Mouse (Mus musculus): ENCODE measurements around the gene Otx2. TPM values are rescaled to one million over a fixed set of nuclear protein-coding genes. Genes with fewer than 3 reads are reported as not detected.
A peak's percentile ranks its signal among the peaks of the same experiment; 100 is the strongest.

Gene Otx2
- polyA plus RNA-seq, 1 experiment from 2014 or later: not detected

DNA sequence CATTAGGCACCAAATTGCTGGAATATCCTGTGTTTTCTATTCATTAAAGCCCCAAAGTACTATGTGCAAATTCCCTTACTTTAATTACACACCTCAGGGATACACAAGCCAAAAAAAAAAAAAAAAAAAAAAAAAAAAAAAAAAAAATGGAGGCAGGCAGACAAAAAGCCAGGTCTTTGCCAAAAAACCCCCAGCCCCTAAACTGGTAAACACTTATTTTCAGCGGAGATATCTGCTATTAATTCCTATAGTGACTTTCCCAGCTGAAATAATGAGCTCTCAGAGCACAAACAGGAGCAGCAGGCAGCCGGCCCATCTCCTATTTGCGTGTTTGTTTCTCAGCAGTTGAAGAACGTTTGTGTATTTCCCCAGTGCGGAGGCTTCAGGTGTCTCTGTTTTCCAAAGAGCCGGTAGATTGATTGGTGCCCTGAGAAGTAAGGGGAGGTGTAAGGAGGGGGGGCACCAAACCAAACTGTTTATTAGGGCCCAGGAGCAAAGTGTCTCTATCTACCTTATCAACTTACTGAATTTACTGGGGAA, 34.3 kb upstream of the Otx2 start:
- Histone ChIP-seq H3K4me2 (ENCODE audit: low read depth, severe bottlenecking) (no peak overlapping the region), H3K9ac (ENCODE audit: low read length) (no peak overlapping the region), H3K27ac (replicated peaks; ENCODE audit: low read depth, low read length) (no peak overlapping the region), H3K27me3 (ENCODE audit: control insufficient read depth, insufficient read depth, low read length) (peaks cover 10% of the 10 kb centered on the region; the same call in 1 of the 2 replicates), H3K4me3 (ENCODE audit: low read depth, low read length) (no peak overlapping the region), H3K36me3 (ENCODE audit: control insufficient read depth, insufficient read depth, low read length) (no peaks in the 10 kb centered on the region), H3K9me3 (ENCODE audit: control insufficient read depth, low read length) (no peaks in the 10 kb centered on the region), H3K4me1 (ENCODE audit: control insufficient read depth, insufficient read depth, low read length) (0 out of 2 replicates have a peak, but pooled peaks cover 3% of the 10 kb centered on the region)
- no peak for ATAC-seq (ENCODE audit: insufficient number of reproducible peaks, low FRiP score, low TSS enrichment, low read depth)
- peak; percentile 31 for DNase-seq (ENCODE audit: low spot score)
- 3% methylated on average over 6 of the region's 6 CpGs for WGBS

DNA sequence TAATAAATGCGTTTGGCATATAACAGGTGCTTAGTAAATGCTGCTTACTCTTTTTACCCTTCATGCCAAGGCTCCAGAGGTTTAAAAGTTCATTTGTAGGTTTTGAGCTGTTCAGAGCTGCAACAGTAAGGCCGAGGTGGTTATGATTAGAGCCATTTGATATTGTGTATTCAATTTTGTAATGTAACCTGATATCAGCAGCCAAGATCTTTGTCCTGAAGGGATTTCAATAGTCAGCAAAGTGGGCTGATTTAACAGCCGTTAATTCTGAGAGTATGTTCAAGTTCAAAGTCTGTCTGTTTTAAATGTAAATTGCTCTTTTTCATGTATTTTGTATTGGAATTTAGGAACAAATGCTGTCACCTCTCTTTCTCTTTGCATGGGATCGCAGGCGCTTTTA, 33.8 kb upstream of the Otx2 start:
- Histone ChIP-seq H3K27ac (replicated peaks; ENCODE audit: low read depth, low read length) (no peak overlapping the region), H3K4me2 (ENCODE audit: low read depth, severe bottlenecking) (no peak overlapping the region), H3K36me3 (ENCODE audit: control insufficient read depth, insufficient read depth, low read length) (no peaks in the 10 kb centered on the region), H3K4me1 (ENCODE audit: control insufficient read depth, insufficient read depth, low read length) (0 out of 2 replicates have a peak, but pooled peaks cover 3% of the 10 kb centered on the region), H3K4me3 (ENCODE audit: low read depth, low read length) (no peak overlapping the region), H3K9me3 (ENCODE audit: control insufficient read depth, low read length) (no peaks in the 10 kb centered on the region), H3K27me3 (ENCODE audit: control insufficient read depth, insufficient read depth, low read length) (peaks cover 10% of the 10 kb centered on the region; the same call in 1 of the 2 replicates), H3K9ac (ENCODE audit: low read length) (no peak overlapping the region)
- ATAC-seq (ENCODE audit: insufficient number of reproducible peaks, low FRiP score, low TSS enrichment, low read depth) (no peak), DNase-seq (ENCODE audit: low spot score) (no peak)
- 56% methylated on average over 5 of the region's 5 CpGs for whole genome bisulfite sequencing

DNA sequence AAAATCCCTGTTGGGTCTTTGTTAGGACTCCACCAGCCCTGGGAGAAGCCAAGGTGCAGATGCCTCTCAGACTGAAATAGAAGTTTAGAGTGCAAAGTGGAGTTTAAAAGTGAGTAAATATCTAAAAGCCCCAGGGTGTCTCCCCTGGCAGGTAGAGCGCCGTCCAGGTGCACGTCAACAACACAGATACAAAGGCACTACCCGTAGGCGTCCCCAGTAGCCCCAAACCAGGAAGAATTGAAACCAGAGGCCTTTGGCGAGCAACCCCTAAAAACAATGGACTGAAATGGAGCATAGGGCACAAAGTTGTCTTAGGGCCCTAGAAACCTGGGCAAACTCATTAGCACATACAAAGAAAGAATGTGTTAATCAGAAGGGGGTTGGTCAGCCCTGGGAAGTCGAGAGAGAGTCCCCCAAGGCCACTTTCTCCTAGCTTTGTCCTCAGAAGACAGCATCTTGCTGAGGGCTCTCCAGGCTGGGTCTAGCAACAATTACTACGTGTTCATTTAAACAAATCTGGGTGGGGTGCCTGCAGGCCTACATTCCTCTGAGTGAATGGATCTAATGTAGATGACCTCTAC, 27.3 kb upstream of the Otx2 start:
- no peak for ATAC-seq (ENCODE audit: insufficient number of reproducible peaks, low FRiP score, low TSS enrichment, low read depth)
- Histone ChIP-seq H3K27ac (replicated peaks; ENCODE audit: low read depth, low read length) (no peak overlapping the region), H3K9me3 (ENCODE audit: control insufficient read depth, low read length) (no peaks in the 10 kb centered on the region), H3K4me3 (ENCODE audit: low read depth, low read length) (no peak overlapping the region), H3K27me3 (ENCODE audit: control insufficient read depth, insufficient read depth, low read length) (no peaks in the 10 kb centered on the region), H3K36me3 (ENCODE audit: control insufficient read depth, insufficient read depth, low read length) (no peaks in the 10 kb centered on the region), H3K4me2 (ENCODE audit: low read depth, severe bottlenecking) (no peak overlapping the region), H3K9ac (ENCODE audit: low read length) (no peak overlapping the region), H3K4me1 (ENCODE audit: control insufficient read depth, insufficient read depth, low read length) (no peaks in the 10 kb centered on the region)
- 37% methylated on average over 8 of the region's 8 CpGs for WGBS
- DNase-seq (ENCODE audit: low spot score): no peak

DNA sequence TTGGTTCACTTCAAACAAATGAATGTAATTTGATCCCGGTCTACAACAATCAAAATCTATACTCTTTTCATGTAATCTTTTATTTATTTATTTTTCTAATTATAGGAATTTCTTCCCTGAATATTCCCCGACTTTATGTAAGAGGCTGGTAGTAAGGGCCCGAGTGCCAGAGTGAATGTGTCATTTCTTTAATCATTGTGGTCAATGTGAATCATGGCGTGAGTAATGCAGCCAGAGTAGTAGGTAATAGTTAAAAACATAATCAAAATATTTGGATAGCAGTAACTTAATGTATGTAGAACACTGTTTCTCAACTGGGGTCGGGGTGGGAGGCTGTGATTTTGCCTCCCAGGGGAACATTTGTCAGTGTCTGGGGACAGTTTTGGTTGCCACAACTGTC, 6.0 kb upstream of the Otx2 start:
- no peaks in the 10 kb centered on the region for H3K9me3 ChIP-seq (ENCODE audit: control insufficient read depth, low read length)
- H3K27me3 ChIP-seq (ENCODE audit: control insufficient read depth, insufficient read depth, low read length): peaks cover 8% of the 10 kb centered on the region
- H3K27ac ChIP-seq (replicated peaks; ENCODE audit: low read depth, low read length): no peak overlapping the region
- H3K9ac ChIP-seq (ENCODE audit: low read length): no peak overlapping the region
- 79% methylated on average over 5 of the region's 5 CpGs for WGBS
- ATAC-seq (ENCODE audit: insufficient number of reproducible peaks, low FRiP score, low TSS enrichment, low read depth) (no peak), DNase-seq (ENCODE audit: low spot score) (no peak)
- H3K4me3 ChIP-seq (ENCODE audit: low read depth, low read length): no peak overlapping the region
- H3K4me1 ChIP-seq (ENCODE audit: control insufficient read depth, insufficient read depth, low read length): no peaks in the 10 kb centered on the region
- no peaks in the 10 kb centered on the region for H3K36me3 ChIP-seq (ENCODE audit: control insufficient read depth, insufficient read depth, low read length)
- no peak overlapping the region for H3K4me2 ChIP-seq (ENCODE audit: low read depth, severe bottlenecking)

DNA sequence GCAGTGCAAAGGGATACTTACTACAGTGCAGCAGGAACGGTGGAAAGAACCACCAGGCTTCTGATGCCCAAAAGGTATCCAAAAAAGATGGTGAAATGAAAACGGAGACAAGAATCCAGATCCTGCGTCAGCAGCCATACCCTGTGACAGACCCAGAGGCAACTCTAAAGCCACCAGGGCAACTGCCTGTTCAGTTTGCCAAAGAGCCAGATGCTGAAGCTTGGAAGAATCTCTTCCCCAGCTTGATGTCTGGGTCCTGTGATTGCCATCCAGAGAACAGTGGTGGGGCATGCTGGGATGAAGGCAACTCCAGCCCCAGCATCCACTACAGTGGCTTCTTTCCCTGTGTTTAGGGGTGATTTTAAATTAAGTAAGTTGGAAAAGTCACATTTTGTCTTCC, 5.1 kb upstream of the Otx2 start:
- WGBS: 83% methylated on average over 3 of the region's 3 CpGs
- peaks cover 2% of the 10 kb centered on the region; the same call in 1 of the 2 replicates for H3K4me1 ChIP-seq (ENCODE audit: control insufficient read depth, insufficient read depth, low read length)

DNA sequence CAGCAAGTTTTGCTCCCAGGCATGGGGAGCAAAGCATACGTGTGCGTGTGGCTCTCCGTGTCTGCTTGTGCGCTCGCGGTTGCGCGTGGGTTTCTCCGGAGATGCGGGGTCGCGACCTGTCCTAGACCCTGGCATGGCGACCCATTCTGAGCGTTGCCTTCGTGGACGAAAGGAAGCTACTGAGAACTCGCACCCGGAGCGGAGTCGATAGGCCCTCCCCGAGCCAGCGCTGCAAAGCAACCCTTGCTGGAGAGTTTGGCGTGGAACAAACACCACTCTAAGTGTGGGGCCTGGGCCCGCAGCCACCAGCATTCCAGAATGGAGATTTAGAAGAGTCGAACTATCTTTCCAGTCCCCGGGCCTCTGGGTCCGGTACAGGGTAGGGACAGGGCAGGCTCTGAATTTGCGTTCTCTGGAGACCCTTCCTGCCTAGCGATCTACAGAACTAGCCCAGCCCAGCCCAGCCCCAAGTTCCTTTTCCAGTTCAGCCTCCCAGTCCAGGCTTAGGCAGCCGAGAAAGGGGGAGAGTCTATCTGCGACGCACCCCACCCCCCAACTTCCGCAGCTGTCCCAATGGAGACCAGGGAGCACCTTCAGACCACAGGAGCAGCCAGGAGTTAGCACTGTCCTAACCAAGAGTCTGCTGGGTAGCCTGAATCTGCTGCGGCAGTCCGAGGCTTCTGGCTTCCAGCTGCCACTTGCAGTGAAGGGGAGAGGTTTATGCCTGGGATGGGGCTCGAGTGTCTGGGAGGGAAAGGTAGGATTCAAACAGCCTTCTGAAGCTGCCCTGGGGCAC, 615 bp upstream of the Otx2 start:
- H3K27ac ChIP-seq (replicated peaks; ENCODE audit: low read depth, low read length): no peak overlapping the region
- peak; percentile 39; the same call in 1 of the 2 replicates for ATAC-seq (ENCODE audit: insufficient number of reproducible peaks, low FRiP score, low TSS enrichment, low read depth)

More for the DNA sequence above, 5.1 kb upstream of the Otx2 start:
- Histone ChIP-seq H3K4me2 (ENCODE audit: low read depth, severe bottlenecking) (no peak overlapping the region), H3K9me3 (ENCODE audit: control insufficient read depth, low read length) (no peaks in the 10 kb centered on the region), H3K27ac (replicated peaks; ENCODE audit: low read depth, low read length) (no peak overlapping the region), H3K9ac (ENCODE audit: low read length) (no peak overlapping the region), H3K4me3 (ENCODE audit: low read depth, low read length) (no peak overlapping the region), H3K36me3 (ENCODE audit: control insufficient read depth, insufficient read depth, low read length) (no peaks in the 10 kb centered on the region), H3K27me3 (ENCODE audit: control insufficient read depth, insufficient read depth, low read length) (peaks cover 17% of the 10 kb centered on the region)
- no peak for DNase-seq (ENCODE audit: low spot score)
- no peak for ATAC-seq (ENCODE audit: insufficient number of reproducible peaks, low FRiP score, low TSS enrichment, low read depth)

DNA sequence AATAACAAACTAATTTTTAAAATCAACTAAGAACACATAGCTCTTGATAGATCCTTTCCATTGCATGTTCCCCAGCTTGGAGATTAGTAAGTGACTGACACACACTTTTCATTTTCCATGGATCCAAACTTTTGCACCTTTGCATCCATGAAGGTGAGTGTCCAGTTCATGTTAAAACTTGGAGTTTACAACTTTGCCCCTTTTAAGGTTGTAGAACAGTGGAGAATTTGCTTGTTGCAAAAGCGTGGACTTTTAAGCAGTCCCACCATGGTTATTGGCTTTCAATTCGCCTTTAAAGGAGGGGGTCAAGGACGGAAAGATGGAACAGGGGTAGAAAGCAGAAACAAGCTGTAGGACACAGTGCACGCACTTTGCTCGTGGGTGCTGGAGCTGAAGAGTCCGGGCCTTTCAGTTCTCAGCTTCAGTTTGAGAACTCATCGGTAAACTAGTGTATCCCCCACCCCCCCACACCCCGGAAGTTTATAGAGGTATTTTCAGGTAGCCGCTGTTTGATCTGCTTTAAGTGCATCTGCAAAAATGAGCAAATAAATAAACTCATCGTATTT, 925 bp downstream of the Otx2 start:
- DNase-seq (ENCODE audit: low spot score) (peak; percentile 35), ATAC-seq (ENCODE audit: insufficient number of reproducible peaks, low FRiP score, low TSS enrichment, low read depth) (no peak)
- H3K27ac ChIP-seq (replicated peaks; ENCODE audit: low read depth, low read length): no peak overlapping the region
- H3K9ac ChIP-seq (ENCODE audit: low read length): no peak overlapping the region
- no peaks in the 10 kb centered on the region for H3K9me3 ChIP-seq (ENCODE audit: control insufficient read depth, low read length)
- peaks cover 4% of the 10 kb centered on the region; the same call in 1 of the 2 replicates for H3K4me1 ChIP-seq (ENCODE audit: control insufficient read depth, insufficient read depth, low read length)
- H3K27me3 ChIP-seq (ENCODE audit: control insufficient read depth, insufficient read depth, low read length): peaks cover 58% of the 10 kb centered on the region
- no peaks in the 10 kb centered on the region for H3K36me3 ChIP-seq (ENCODE audit: control insufficient read depth, insufficient read depth, low read length)
- no peak overlapping the region for H3K4me2 ChIP-seq (ENCODE audit: low read depth, severe bottlenecking)
- no peak overlapping the region for H3K4me3 ChIP-seq (ENCODE audit: low read depth, low read length)
- WGBS: 10% methylated on average over 10 of the region's 10 CpGs

More for the DNA sequence above, 615 bp upstream of the Otx2 start:
- Histone ChIP-seq H3K4me3 (ENCODE audit: low read depth, low read length) (0 out of 2 replicates have a peak overlapping the region, but pooled peaks have one; percentile 3), H3K9ac (ENCODE audit: low read length) (no peak overlapping the region), H3K27me3 (ENCODE audit: control insufficient read depth, insufficient read depth, low read length) (peaks cover 45% of the 10 kb centered on the region), H3K36me3 (ENCODE audit: control insufficient read depth, insufficient read depth, low read length) (no peaks in the 10 kb centered on the region), H3K9me3 (ENCODE audit: control insufficient read depth, low read length) (no peaks in the 10 kb centered on the region), H3K4me2 (ENCODE audit: low read depth, severe bottlenecking) (peak overlapping the region; percentile 18; the same call in 1 of the 2 replicates), H3K4me1 (ENCODE audit: control insufficient read depth, insufficient read depth, low read length) (peaks cover 4% of the 10 kb centered on the region; the same call in 1 of the 2 replicates)
- WGBS: under 1% methylated on average over 36 of the region's 36 CpGs
- peak; percentile 49 for DNase-seq (ENCODE audit: low spot score)

DNA sequence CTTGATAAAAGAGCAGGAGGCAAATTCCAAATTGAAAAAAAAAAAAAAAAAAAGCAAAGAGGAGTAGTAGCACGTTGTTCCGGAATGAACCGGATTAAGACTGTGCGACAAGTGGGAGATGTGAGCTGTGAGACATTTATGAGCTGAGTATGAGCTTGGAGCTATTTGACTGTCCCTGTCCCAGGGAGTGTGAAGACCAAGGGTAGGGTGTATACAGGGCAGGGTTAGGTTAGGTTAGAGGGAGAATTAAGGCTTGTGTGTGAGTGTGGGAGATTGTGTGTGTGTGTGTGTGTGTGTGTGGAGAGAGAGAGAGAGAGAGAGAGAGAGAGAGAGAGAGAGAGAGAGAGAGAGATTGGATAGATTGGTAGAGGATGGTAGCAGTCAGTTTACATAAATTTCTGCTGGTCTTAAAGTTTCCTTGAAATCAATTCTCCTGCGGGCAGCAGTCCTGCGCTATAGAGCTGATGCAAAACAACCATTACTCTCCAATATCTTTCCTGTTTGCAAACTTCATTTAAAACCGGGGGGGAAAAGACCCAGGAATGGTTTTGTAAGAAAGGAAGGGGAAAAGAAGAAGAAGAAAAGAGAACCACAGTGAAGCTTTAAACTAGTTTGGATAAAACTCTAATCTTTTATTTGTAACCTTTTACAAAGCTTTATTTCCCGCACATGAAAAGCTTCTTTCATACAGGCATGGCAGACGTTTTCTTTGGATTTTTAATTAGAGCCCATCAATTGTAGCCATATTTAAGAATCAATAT, 2.0 kb downstream of the Otx2 start:
- Histone ChIP-seq H3K27ac (replicated peaks; ENCODE audit: low read depth, low read length) (no peak overlapping the region), H3K9ac (ENCODE audit: low read length) (no peak overlapping the region), H3K4me1 (ENCODE audit: control insufficient read depth, insufficient read depth, low read length) (peaks cover 4% of the 10 kb centered on the region; the same call in 1 of the 2 replicates), H3K4me3 (ENCODE audit: low read depth, low read length) (no peak overlapping the region), H3K9me3 (ENCODE audit: control insufficient read depth, low read length) (no peaks in the 10 kb centered on the region), H3K4me2 (ENCODE audit: low read depth, severe bottlenecking) (no peak overlapping the region), H3K27me3 (ENCODE audit: control insufficient read depth, insufficient read depth, low read length) (peaks cover 64% of the 10 kb centered on the region), H3K36me3 (ENCODE audit: control insufficient read depth, insufficient read depth, low read length) (no peaks in the 10 kb centered on the region)
- ATAC-seq (ENCODE audit: insufficient number of reproducible peaks, low FRiP score, low TSS enrichment, low read depth) (no peak), DNase-seq (ENCODE audit: low spot score) (peak; percentile 27)
- 25% methylated on average over 9 of the region's 9 CpGs for WGBS
